Mouse (Mus musculus): ENCODE measurements around the gene Dcps.
"Not testable (repeated sequence)": the region's sequence is repeated elsewhere in the genome, so short reads cannot be mapped to it uniquely, and the experiment has no call there.

The Dcps gene

DNA sequence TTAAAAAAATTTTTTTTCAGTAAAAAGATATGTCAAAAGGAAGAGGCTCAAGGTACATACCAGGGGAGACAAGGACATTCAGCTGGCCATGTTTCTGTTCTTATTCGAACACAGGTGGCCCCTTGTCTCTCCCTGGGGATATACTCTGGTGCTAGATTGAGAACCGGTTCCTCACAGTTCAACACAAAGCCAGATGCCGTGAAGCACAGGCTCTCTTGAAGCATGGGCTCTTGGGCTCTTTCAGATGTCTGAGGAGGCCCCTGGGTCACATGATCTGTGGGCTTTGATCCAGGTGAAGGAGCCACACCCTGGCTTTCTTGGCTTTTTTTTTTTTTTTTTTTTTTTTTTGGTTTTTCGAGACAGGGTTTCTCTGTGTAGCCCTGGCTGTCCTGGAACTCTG is 10.6 kb upstream of the Dcps start:
- in situ Hi-C loops (cut with MboI; ENCODE audit: unreplicated experiment in 2 of 2) = loop anchor here in 1 of 2 experiments (10.0 kb wide), 1 partner anchor 378 kb away; no protein-coding TSS in a partner anchor

DNA sequence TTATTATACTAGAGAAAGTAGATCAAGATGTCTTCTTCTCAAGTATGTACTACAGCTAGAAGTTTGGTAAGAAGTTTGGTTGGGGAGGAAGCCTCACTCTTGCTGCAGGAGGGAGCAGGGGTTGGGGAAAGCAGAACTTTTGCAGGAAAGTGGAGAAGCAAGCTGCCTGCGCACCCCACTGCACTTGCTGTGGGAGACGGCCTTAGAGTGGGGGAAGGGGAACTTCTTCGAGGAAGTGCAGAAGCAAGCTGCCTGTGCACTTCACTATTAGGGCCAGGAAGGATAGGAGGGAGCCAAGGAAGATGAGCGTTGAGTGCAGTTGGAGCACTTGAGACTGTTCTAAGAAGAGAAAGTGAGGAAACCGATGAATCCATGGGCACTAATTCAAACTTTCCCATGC is 7.5 kb upstream of the Dcps start:
- in situ Hi-C loops (cut with MboI; ENCODE audit: unreplicated experiment in 2 of 2) = loop anchor here in 1 of 2 experiments (10.0 kb wide), 1 partner anchor 381 kb away; no protein-coding TSS in a partner anchor

DNA sequence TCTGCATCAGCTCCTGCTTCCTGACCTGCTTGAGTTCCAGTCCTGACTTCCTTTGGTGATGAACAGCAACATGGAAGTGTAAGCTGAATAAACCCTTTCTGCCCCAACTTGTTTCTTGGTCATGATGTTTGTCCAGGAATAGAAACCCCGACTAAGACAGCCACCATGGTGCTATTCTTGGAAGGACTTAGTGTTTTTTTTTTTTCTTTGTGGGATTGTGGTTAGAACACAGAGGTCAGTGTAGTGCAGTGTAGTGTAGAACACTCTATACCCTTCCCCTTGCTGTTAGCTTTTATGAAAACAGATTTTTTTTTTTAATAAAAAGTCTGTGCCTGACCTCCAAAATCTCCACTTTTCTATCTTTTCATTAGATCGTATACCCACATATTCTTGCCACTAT is 7.0 kb upstream of the Dcps start:
- in situ Hi-C loops (cut with MboI; ENCODE audit: unreplicated experiment in 2 of 2) = loop anchor here in 1 of 2 experiments (10.0 kb wide), 1 partner anchor 382 kb away; no protein-coding TSS in a partner anchor

DNA sequence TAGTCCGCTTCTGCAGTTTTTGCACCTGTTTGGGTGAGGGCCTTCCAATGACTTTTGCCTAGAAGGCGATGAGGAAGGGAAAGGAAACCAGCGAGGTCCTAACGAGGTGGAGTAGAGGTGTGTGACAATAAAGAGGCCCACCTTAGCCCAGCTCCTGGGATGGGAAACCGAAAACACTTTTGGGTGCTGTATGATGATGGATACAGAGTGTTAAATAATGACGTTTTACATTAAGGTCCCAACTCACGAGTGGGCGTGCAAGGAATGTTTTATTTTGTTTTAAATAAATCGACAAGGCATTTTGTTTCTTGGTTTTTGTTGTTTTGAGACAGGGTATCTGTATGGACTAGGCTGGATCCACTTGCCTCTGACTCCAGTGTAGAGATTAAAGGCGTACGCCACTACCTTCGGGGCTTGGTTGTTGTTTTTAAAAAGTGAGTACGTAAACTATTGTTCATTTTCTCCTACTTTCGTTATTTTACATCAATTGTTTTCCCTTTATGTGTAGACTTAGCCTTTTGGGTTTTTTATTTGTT is 331 bp upstream of the Dcps start:
- in situ Hi-C loops (cut with MboI; ENCODE audit: unreplicated experiment in 2 of 2) = loop anchor here in 1 of 2 experiments (5.0 to 10.0 kb wide), 2 partner anchors 36 to 61 kb away; partner anchors contain the start of genes Foxred1 and St3gal4

DNA sequence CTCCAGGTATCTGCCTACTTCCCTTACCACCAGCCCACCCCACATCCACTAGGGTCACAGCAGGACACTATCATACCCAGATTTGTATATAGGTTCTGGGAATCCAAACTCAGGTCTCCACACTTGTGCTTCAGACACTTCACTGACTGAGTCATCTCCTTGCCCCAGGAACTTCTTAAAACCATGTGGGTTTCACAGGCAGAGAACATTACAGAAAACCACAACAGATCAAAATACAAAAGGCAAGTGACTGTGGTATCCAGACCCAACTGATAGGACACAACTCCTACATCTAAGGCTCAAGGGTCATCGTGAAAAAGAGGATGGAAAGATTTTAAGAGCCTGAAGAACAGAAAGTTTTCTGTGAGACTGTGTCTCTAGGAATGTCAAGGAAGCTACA is 2.5 kb downstream of the Dcps start:
- in situ Hi-C loops (cut with MboI; ENCODE audit: unreplicated experiment in 2 of 2) = loop anchor here (10.0 to 25.0 kb wide), 3 partner anchors 59 to 661 kb away; partner anchors contain the start of gene St3gal4 (in 1 of the 2)

DNA sequence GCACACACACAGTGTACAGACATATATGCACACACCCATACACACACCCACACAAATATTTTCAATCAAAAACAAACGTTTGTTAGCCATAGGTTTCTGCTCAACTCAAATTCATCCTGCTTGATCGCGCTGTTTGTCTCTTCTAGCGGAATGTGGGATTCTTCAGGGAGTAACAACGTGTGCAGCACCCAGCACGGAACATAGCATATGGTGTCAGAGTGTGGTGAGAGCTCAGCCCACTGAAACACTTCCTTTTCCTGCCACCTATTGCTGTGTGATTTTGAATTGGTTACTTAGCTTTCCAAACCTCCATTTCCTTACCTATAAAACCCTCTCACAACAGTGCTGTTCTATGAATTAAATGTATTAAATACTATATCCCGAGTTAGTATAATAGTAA is 5.8 kb downstream of the Dcps start:
- in situ Hi-C loops (cut with MboI; ENCODE audit: unreplicated experiment in 2 of 2) = loop anchor here (10.0 to 25.0 kb wide), 3 partner anchors 55 to 658 kb away; partner anchors contain the start of gene St3gal4 (in 1 of the 2)

DNA sequence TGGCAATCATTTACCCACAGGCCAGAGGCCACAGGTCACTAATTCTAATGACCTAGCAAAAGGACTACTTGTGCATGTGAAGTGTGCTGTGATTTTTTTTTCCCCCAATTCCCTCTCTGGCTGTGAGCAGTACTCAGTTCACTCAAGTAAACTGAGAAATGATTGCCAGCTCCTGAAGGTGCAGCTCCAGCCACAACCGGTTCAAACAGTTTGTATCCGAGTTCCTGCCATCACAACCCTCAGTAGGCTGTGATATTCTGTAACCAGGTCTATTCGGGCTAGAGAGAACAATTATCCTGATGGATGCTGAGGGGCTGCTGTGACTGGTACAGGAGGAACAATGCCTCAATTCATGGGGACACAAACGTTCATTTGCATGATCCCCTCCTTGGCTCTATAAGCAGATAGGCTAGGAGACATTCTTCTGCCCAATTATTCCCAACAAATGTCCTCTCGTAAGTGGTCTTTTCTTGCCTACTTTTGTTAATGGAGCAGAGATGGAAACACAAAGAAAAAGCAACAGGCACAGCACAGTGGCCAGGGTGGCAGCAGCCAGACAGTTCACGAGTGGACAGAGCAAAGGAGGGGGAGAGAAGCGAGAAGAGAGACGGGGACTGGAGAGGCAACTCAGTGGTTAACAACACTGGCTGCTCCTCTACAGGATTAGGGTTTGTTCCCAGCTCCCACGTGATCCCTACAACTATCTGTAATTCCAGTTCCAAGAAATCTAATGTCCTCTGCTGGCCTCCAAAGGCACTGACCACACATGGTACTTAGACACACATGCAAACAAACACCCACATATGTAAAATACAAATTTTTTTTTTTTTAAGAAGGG is 8.8 kb downstream of the Dcps start:
- in situ Hi-C loops (cut with MboI; ENCODE audit: unreplicated experiment in 2 of 2) = loop anchor here (5.0 to 25.0 kb wide), 6 partner anchors 302 to 1905 kb away; no protein-coding TSS in a partner anchor

DNA sequence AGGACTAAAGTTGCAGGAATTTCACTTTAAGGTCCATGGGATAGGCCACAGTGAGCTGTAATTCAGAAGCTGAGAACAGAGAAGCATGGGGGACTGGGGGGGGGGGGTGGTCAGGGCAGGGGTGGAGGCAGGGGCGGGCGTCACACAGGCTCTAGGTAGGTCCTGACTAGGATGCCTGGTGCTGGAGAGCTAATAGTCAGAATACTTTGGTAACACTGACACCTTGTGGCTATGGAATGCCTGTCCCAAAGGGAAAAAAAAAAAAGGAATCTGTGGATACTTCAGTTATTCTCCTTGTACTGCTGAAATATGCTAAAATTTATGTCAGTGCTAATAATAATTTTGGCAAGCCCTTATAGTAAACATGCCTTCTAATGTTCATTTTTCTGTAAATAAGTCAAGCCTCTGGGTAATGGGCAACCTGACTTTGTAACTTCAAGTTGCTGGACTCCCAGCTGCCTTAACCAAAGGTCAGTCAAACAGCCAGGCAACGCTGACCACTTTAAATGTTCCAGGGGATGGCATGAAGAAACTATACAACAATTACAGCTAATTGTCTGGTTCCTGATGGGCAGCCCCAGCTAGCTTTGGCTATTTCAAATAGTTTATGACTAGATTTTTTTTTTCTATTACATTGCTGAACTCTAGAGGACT is 9.6 kb downstream of the Dcps start:
- in situ Hi-C loops (cut with MboI; ENCODE audit: unreplicated experiment in 2 of 2) = loop anchor here (5.0 to 25.0 kb wide), 6 partner anchors 301 to 1904 kb away; no protein-coding TSS in a partner anchor

DNA sequence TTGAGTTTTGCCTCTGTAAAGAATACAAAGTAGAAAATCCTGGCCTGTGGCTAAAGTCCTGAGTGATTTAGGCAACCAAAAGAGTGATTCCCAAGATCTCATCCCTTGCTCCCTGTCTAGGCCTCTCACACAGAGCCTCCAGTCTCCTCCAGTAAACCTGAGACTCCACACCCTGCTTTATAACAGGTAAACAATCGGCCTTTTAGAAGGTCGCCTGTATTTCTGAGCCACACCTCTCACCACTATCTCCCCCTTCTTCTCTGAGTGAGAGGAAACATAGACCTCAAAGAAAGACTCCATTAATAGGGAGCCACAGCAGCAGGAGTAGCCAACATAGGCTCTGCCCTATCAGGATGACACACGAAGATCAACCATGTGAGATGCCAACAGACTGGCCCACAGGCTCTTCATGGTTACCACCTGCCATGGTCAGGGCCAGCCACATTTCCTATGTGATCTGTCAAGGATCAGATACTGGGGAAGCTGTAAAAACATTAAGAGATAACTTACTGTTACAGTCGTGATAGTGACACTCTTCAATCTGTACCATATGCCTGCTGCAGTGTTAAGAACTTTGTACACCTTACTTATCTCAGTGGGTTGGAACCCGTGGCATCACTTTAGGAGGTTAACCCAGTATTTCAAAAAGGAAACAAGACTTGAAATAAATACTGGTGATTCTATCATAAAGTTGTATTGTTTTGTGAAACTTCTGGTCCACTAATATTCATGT is 11.6 kb downstream of the Dcps start:
- in situ Hi-C loops (cut with MboI; ENCODE audit: unreplicated experiment in 2 of 2) = loop anchor here (5.0 to 25.0 kb wide), 6 partner anchors 182 to 1900 kb away; no protein-coding TSS in a partner anchor

DNA sequence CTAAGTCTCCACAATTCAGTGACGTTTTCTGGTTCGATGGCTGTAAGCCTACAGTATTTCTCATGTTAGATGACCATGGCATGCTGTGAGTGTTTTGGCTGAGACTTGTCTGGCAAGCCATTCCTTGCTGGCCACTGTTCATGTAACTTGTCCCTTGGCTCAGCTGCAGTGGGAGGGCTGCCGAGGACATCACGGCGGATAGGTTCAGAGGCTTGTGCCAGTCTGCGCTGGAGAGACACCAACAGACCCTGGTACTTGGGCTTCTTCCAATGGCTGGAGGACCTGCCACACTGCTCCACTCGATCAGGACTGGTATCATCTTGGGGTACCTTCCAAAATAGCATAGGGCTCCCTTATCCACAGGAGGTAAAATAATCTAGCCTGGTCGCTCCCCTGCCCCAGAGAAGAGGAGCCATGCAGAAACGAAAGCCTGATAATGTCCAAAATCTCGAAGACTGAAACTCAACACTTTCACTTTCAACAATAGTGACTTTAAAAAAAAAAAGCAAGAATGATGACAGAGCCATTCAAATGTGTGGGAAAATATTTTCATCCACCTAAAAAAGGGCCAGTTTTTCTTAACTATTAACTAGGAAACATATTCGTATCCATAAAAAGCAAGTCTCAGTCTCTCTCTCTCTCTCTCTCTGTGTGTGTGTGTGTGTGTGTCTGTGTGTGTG is 12.7 kb downstream of the Dcps start:
- in situ Hi-C loops (cut with MboI; ENCODE audit: unreplicated experiment in 2 of 2) = loop anchor here (5.0 to 25.0 kb wide), 6 partner anchors 181 to 1898 kb away; no protein-coding TSS in a partner anchor

DNA sequence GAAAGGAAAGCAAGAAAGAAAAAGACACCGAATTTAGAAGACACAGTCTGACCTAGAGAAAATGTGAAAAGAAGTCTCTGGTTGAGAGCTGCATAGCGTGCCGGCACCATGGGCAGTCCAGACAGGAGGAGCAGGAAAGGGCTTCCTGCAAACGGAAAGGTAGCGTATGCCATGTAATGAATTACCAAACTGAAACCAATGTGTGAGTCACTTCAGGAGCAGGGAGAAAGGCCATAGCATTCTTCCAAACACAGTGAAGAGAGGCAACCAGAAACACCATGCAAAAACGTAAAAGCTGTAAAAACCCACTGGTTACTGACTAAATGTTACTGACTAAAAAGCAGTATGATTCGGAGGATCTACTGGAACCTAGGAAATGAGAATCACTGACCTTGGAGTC is 14.1 kb downstream of the Dcps start:
- in situ Hi-C loops (cut with MboI; ENCODE audit: unreplicated experiment in 2 of 2) = loop anchor here (5.0 to 25.0 kb wide), 6 partner anchors 179 to 1897 kb away; no protein-coding TSS in a partner anchor

DNA sequence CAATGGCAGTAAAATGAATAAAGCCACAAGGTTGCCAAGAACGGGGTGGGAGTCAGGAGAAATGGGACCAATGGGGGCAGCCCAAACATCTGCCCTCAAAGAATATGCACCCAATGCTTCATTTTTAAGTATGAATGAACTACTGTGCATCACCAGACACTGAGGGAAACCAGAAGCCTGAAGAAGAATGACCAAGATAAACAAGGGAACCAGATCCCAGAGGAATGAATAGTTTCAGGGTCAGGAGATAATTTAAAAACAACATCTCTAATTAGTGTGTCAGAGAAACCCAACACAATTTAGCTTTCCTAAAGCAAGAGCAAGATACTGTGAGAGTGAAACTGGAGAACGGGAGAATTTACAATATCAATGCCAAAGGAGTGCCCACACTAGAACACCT is 15.2 kb downstream of the Dcps start:
- in situ Hi-C loops (cut with MboI; ENCODE audit: unreplicated experiment in 2 of 2) = loop anchor here (5.0 to 25.0 kb wide), 6 partner anchors 178 to 1896 kb away; no protein-coding TSS in a partner anchor

DNA sequence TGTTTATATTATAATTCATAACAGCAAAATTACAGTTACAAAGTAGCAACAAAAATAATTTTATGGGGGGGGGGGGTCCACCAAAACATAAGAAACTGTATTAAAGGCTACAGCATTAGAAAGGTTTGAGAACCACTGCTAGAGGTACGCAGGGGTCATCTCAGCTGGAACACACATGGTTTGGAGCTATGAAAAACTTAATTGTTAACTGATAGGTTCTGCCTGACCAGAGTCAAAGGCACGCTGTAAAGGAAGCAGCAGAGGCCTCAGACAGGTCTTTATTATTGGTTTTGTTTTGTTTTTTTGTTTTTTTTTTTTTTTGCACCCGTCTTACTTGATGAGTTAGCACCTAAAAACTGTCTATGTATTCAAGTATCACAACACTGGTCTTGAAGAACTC is 17.4 kb downstream of the Dcps start:
- in situ Hi-C loops (cut with MboI; ENCODE audit: unreplicated experiment in 2 of 2) = loop anchor here (25.0 kb wide), 2 partner anchors 396 to 646 kb away; no protein-coding TSS in a partner anchor

DNA sequence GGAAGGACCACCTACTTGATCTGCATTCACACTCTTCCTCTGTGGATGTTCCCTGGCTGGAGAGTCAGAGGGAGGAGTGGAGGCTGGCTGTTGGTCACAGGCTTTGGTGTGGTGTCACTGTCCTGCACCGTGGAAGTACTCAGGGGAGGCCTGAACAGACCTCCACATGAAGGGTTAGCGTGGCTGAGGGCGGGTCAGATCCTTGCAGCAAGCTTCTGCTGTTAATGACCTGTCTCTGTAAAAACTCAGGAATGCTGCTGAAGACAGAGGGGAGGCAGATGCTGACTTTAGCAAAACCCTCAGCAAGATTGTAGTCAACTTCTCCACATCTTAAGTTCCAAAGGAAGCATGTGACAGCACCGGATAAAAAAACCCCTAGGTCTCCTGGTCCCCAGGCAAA is 19.0 kb downstream of the Dcps start:
- in situ Hi-C loops (cut with MboI; ENCODE audit: unreplicated experiment in 2 of 2) = loop anchor here (25.0 kb wide), 2 partner anchors 395 to 645 kb away; no protein-coding TSS in a partner anchor

DNA sequence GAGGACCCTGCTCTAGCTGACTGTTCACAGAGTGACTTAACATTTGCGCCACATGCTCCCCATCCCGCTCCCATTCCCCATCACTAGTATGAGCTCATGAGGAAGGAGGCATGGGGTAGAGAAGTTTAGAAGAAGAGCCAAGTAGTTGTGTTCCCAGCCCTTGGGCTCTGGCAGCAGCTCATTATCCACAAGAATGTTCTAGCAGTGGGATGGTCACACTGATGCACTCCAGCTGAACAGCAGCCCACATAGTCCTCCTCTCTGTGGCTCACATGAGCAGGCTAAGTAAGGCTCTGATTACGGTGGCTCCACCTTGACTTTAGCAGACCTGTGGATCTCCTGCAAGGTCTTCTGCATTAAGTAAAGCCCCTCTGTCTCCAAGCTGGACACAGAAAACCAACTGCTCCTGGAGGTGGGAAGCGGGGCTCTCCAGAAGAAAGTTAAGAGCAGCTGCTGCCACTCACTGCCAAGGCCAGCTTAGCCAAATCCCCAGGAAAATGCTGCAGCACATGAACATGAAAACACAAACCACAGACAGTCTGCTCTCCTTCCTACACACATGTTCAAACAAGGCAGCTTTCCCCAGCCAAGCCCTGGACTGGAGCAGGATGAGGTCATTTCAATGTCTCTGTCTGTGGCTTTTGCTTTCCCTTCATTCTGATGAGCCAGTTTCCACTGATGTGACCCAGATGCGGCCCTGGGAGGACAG is 19.7 kb downstream of the Dcps start:
- in situ Hi-C loops (cut with MboI; ENCODE audit: unreplicated experiment in 2 of 2) = loop anchor here (25.0 kb wide), 2 partner anchors 394 to 644 kb away; no protein-coding TSS in a partner anchor

DNA sequence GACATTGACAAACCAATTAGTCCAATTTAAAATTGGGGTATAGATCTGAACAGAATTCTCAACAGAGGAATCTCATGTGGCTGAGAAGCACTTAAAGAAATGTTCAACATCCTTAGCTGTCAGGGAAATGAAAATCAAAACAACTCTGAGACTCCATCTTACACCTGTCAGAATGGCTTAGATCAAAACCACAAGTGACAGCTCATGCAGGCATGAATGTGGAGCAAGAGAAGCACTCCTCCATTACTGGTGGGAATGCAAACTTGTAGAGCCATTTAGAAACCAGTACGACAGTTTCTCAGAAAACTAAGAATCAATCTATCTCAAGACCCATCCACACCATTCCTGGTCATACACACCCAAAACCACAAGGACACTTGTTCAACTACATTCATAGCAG is 22.9 kb downstream of the Dcps start:
- in situ Hi-C loops (cut with MboI; ENCODE audit: unreplicated experiment in 2 of 2) = loop anchor here (25.0 kb wide), 2 partner anchors 391 to 641 kb away; no protein-coding TSS in a partner anchor

DNA sequence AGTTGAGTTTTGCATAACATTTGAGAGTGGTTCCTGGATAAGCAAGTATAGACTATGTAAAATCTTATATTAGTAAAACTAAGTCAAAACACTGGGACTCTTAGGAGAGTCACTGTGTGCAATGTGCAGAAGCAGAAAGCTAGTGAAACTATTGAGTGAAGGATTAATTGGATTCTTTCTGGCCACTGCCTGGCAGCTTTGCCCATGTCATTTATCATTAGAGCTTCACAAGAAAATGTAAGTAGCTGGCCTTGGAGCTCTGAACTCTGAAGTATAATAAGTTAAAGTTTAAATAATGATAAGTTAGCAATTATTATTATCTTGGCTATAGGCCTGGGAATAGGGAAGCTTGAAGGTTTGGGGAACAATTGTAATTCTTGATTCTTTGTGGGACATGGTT is 27.0 kb downstream of the Dcps start:
- in situ Hi-C loops (cut with MboI; ENCODE audit: unreplicated experiment in 2 of 2) = not testable (repeated sequence)

DNA sequence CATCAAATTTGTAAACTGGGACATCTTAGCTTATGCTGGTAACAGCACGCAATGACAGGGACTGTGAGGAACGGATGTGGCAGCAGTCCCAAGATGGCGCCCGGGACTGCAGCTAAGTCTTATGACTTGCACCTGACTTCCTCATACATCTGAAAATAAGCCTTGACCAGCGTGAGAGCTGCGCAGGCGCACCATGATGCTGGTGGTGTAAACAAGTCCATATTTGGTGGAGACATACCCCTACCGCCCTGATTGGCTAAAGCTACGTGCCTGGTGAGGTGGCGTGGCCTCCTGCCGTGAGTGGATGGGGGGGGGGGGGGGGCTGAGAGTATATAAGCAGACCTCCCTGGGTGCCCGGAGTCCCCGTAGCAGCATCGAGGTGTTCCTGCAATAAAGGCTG is 28.6 kb downstream of the Dcps start:
- in situ Hi-C loops (cut with MboI; ENCODE audit: unreplicated experiment in 2 of 2) = not testable (repeated sequence)

DNA sequence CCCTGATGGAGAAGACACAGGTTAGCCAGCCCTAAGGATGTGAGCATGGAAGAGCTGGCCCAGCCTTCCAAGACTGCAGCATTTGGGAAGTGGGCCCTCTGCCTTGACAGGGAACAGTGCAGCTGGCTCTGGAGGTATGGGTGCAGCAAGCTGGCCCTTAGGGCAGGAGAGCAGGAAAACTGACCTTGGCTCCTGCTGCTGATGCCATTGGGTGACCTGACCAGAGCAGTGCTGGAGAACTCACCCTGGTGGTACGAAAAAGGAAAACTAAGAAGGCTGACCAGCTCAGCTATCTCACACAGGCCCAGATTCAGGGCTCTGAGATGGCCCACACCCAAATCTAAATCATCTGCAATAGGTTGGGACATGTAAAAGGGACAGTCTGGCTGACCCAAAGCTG is 30.0 kb downstream of the Dcps start:
- in situ Hi-C loops (cut with MboI; ENCODE audit: unreplicated experiment in 2 of 2) = no loop called here

Measured in v-Abl transformed pro-B cells (cell line).